Mouse (Mus musculus) forebrain, postnatal 0 days (tissue): ENCODE data around the gene Olfr172. TPM values are rescaled to one million over a fixed set of nuclear protein-coding genes. Genes with fewer than 3 reads are reported as not detected.

ENCODE experiments used
- ATAC-seq: fragments of 200-750 bp; cut with Nextera tagmentation; 2 replicates; pipeline ENCODE4 v1.8.0; 2017; ENCODE audit warnings: mild to moderate bottlenecking, moderate library complexity
- DNase-seq: peaks from one replicate; pipeline ENCODE4 v3.0.0-alpha.2; 2015
- H3K27ac ChIP-seq: fragments of 300-500 bp; sonication (generic); 2 replicates; pipeline ENCODE4 v1.5.1; 2014; ENCODE audit warnings: low read depth, mild to moderate bottlenecking, antibody characterized with exemption, low read length, moderate library complexity, mixed read lengths
- H3K27me3 ChIP-seq: fragments of 300-500 bp; sonication (generic); 2 replicates; pipeline ENCODE4 v1.6.1; 2014; ENCODE audit warnings: mild to moderate bottlenecking, low read length, mixed read lengths; ENCODE audit not compliant: insufficient read depth
- H3K36me3 ChIP-seq: fragments of 300-500 bp; sonication (generic); 2 replicates; pipeline ENCODE4 v1.6.1; 2014; ENCODE audit warnings: mild to moderate bottlenecking, moderate library complexity; ENCODE audit not compliant: insufficient read depth
- H3K4me1 ChIP-seq: fragments of 300-500 bp; sonication (generic); 2 replicates; pipeline ENCODE4 v1.6.1; 2014; ENCODE audit warnings: antibody characterized with exemption; ENCODE audit not compliant: insufficient read depth
- H3K4me2 ChIP-seq: fragments of 300-500 bp; sonication (generic); 2 replicates; pipeline ENCODE4 v1.6.1; 2014; ENCODE audit warnings: low read depth, mild to moderate bottlenecking, moderate library complexity
- H3K4me3 ChIP-seq: fragments of 300-500 bp; sonication (generic); 2 replicates; pipeline ENCODE4 v1.5.1; 2014; ENCODE audit warnings: low read depth, low read length, mixed read lengths
- H3K9ac ChIP-seq: fragments of 300-500 bp; sonication (generic); 2 replicates; pipeline ENCODE4 v1.6.1; 2014; ENCODE audit warnings: mild to moderate bottlenecking
- H3K9me3 ChIP-seq: fragments of 300-500 bp; sonication (generic); 2 replicates; pipeline ENCODE4 v1.6.1; 2016; ENCODE audit warnings: low read length
- CTCF ChIP-seq: sonication (generic); IDR thresholded peaks from 2 replicates; pipeline ENCODE4 v1.5.1; 2016; ENCODE audit warnings: antibody characterized with exemption, control low read depth, low read depth
- WGBS: fragments of 180-500 bp; shearing (Covaris S2); extraction: QIAGEN DNeasy Blood & Tissue Kit; methylation state at CpG from one replicate; pipeline ENCODE4 v1.1.7; 2014; 5-methylcytosine and 5-hydroxymethylcytosine counted together
- microRNA-seq, 2 experiments: library from miRNA; unstranded; fragments of <30 nt; microRNA quantifications; one replicate each; pipeline ENCODE4; 2016
- polyA plus RNA-seq: library from polyadenylated mRNA; unstranded; fragments of >200 nt; fragmentation: Nextera tagmentation; extraction: Ambion mirVana; gene quantifications from 2 replicates; pipeline ENCODE4 v1.2.1, GENCODE M21; 2015
- total RNA-seq: library from RNA; depleted of rRNA; stranded (reverse); fragments of >200 nt; gene quantifications from 2 replicates; pipeline ENCODE4 v1.2.3, GENCODE M21; 2014; rRNA removed

The Olfr172 gene
- total and polyA plus RNA-seq, 2 experiments from 2014 or later, result not detected

- Histone ChIP-seq H3K36me3 (no peaks in the 10 kb centered on the region), H3K4me3 (no peak overlapping the region), H3K27ac (no peak overlapping the region), H3K27me3 (no peaks in the 10 kb centered on the region), H3K4me2 (no peak overlapping the region), H3K9me3 (no peaks in the 10 kb centered on the region), H3K4me1 (no peaks in the 10 kb centered on the region), H3K9ac (no peak overlapping the region)
- TF ChIP-seq CTCF, result no peak
- no peak for ATAC-seq
- no peak for DNase-seq
- WGBS, result 71% methylated on average over 4 of the region's 4 CpGs
Measured at GRCm38 (mm10) chr16:58715018-58715417, 48.0 kb downstream of the Olfr172 start.

DNA sequence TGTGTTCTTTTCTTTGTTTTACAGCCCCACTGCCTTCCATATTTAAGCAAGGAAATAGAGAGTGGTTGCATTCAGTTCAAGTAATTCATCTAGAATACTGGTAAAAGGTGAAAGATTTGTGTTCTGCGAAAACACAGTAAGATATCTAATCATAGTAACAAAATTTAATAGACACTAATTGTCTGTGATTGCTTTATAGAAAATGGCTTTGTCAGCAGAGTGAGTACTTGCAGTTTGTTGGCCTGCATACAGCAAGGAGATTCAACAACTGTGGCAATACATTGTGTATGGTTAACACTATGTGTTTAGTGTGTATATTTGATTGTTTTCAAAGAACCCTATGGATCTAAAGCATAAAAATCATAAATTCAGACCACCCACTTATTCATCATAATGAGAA, 49.8 kb downstream of the Olfr172 start:
- no peaks in the 10 kb centered on the region for H3K9me3 ChIP-seq
- H3K4me2 ChIP-seq, result no peak overlapping the region
- DNase-seq, result no peak
- no peaks in the 10 kb centered on the region for H3K4me1 ChIP-seq
- H3K27me3 ChIP-seq, result no peaks in the 10 kb centered on the region
- H3K9ac ChIP-seq, result no peak overlapping the region
- no peak for TF ChIP-seq CTCF
- no peaks in the 10 kb centered on the region for H3K36me3 ChIP-seq
- no peak overlapping the region for H3K4me3 ChIP-seq
- 90% methylated on average over 1 of the region's 1 CpGs for WGBS
- no peak for ATAC-seq
- no peak overlapping the region for H3K27ac ChIP-seq

DNA sequence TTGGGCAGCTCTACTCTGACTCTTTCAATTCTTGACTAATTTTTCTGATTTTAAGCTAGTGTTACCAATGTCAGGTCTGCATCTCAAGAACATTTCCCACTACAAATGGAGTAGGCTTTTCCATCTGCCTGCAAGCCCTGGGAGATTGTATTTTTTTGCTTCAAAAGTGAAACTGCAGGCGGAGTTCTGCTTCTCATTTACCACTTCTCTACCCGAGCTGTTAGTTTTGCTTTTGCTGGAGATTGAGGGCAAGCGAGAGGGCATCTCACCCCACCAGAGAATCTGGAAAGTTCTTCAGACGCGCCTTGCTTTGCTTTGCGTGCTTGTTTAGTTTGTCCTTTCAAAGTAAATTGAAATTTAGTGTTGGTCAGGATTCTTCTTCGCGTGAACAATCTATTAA, 50.8 kb downstream of the Olfr172 start:
- Histone ChIP-seq H3K36me3 (no peaks in the 10 kb centered on the region), H3K27me3 (no peaks in the 10 kb centered on the region), H3K4me2 (no peak overlapping the region), H3K4me3 (no peak overlapping the region), H3K4me1 (no peaks in the 10 kb centered on the region), H3K9me3 (no peaks in the 10 kb centered on the region), H3K9ac (no peak overlapping the region), H3K27ac (no peak overlapping the region)
- no peak for TF ChIP-seq CTCF
- 82% methylated on average over 8 of the region's 8 CpGs for WGBS
- no peak for ATAC-seq
- no peak for DNase-seq

Small RNA genes lying within 50 kb of the gene (microRNA-seq; reads per million reads assigned to microRNA genes)
- 0 reads per million in 2 experiments for gene Gm27564

Other genes with a start within 250 kb of the Olfr172 start
- 3.9 and 12.6 TPM in 2 replicates for gene St3gal6, start 238.9 kb downstream of the Olfr172 start, total RNA-seq
- gene St3gal6, start 238.9 kb downstream of the Olfr172 start, polyA plus RNA-seq, result 12.7 and 14.9 TPM in 2 replicates
- gene Gm813, start 146.2 kb downstream of the Olfr172 start, total RNA-seq, result not detected in 2 replicates
- gene Gm813, start 146.2 kb downstream of the Olfr172 start, polyA plus RNA-seq, result not detected in 2 replicates
- not detected in 2 replicates for gene E330017A01Rik, start 124.4 kb downstream of the Olfr172 start, total RNA-seq
- 0.16 TPM in 1 of 2 replicates, not detected in the other for gene E330017A01Rik, start 124.4 kb downstream of the Olfr172 start, polyA plus RNA-seq
- gene Cpox, start 92.9 kb downstream of the Olfr172 start, total RNA-seq, result 12.9 and 22.4 TPM in 2 replicates
- gene Cpox, start 92.9 kb downstream of the Olfr172 start, polyA plus RNA-seq, result 5.9 and 10.0 TPM in 2 replicates
- 0.14 TPM in 1 of 2 replicates, not detected in the other for gene Gpr15, start 44.1 kb downstream of the Olfr172 start, total RNA-seq
- gene Gpr15, start 44.1 kb downstream of the Olfr172 start, polyA plus RNA-seq, result not detected in 2 replicates
- 42.9 and 54.8 TPM in 2 replicates for gene Cldnd1, start 35.3 kb downstream of the Olfr172 start, total RNA-seq
- 117 and 129 TPM in 2 replicates for gene Cldnd1, start 35.3 kb downstream of the Olfr172 start, polyA plus RNA-seq
- gene Olfr173, start 37.1 kb upstream of the Olfr172 start, total RNA-seq, result not detected in 2 replicates
- gene Olfr173, start 37.1 kb upstream of the Olfr172 start, polyA plus RNA-seq, result not detected in 2 replicates
- gene Olfr175-ps1, start 63.6 kb upstream of the Olfr172 start, total RNA-seq, result not detected in 2 replicates
- gene Olfr175-ps1, start 63.6 kb upstream of the Olfr172 start, polyA plus RNA-seq, result not detected in 2 replicates
- not detected in 2 replicates for gene Olfr177, start 111.6 kb upstream of the Olfr172 start, total RNA-seq
- gene Olfr177, start 111.6 kb upstream of the Olfr172 start, polyA plus RNA-seq, result not detected in 2 replicates
- not detected in 2 replicates for gene Olfr178, start 128.9 kb upstream of the Olfr172 start, total RNA-seq
- gene Olfr178, start 128.9 kb upstream of the Olfr172 start, polyA plus RNA-seq, result not detected in 2 replicates
- gene Olfr181, start 165.6 kb upstream of the Olfr172 start, total RNA-seq, result not detected in 2 replicates
- not detected in 2 replicates for gene Olfr181, start 165.6 kb upstream of the Olfr172 start, polyA plus RNA-seq
- gene Olfr180, start 166.2 kb upstream of the Olfr172 start, total RNA-seq, result not detected in 2 replicates
- gene Olfr180, start 166.2 kb upstream of the Olfr172 start, polyA plus RNA-seq, result not detected in 2 replicates
- not detected in 2 replicates for gene Olfr183, start 232.2 kb upstream of the Olfr172 start, total RNA-seq
- gene Olfr183, start 232.2 kb upstream of the Olfr172 start, polyA plus RNA-seq, result not detected in 2 replicates